Mouse (Mus musculus): ENCODE results near the gene Negr1.

Negr1 gene

GRCm38 (mm10) chr3:156753780-156754373, 192.3 kb downstream of the Negr1 start:
- TF ChIP-seq GATA4 (IDR thresholded peaks at IDR 0.05; ENCODE audit: insufficient replicate concordance, low read length) = no peak

GRCm38 (mm10) chr3:156754790-156755530, 193.4 kb downstream of the Negr1 start:
- TF ChIP-seq GATA4 (IDR thresholded peaks at IDR 0.05; ENCODE audit: insufficient replicate concordance, low read length) = no peak

GRCm38 (mm10) chr3:156765015-156765414, 203.4 kb downstream of the Negr1 start:
- TF ChIP-seq GATA4 (IDR thresholded peaks at IDR 0.05; ENCODE audit: insufficient replicate concordance, low read length) = no peak

- no peak for TF ChIP-seq GATA4 (IDR thresholded peaks at IDR 0.05; ENCODE audit: insufficient replicate concordance, low read length)
These were observed 204.7 kb downstream of the Negr1 start for GRCm38 (mm10) chr3:156766171-156766845.

GRCm38 (mm10) chr3:156771626-156772025, 210.0 kb downstream of the Negr1 start:
- TF ChIP-seq GATA4 (IDR thresholded peaks at IDR 0.05; ENCODE audit: insufficient replicate concordance, low read length) = no peak

GRCm38 (mm10) chr3:156772057-156772456, 210.5 kb downstream of the Negr1 start:
- TF ChIP-seq GATA4 (IDR thresholded peaks at IDR 0.05; ENCODE audit: insufficient replicate concordance, low read length) = no peak

GRCm38 (mm10) chr3:156784309-156784852, 222.8 kb downstream of the Negr1 start:
- no peak for TF ChIP-seq GATA4 (IDR thresholded peaks at IDR 0.05; ENCODE audit: insufficient replicate concordance, low read length)

GRCm38 (mm10) chr3:156786355-156786754, 224.8 kb downstream of the Negr1 start:
- no peak for TF ChIP-seq GATA4 (IDR thresholded peaks at IDR 0.05; ENCODE audit: insufficient replicate concordance, low read length)

- TF ChIP-seq GATA4 (IDR thresholded peaks at IDR 0.05; ENCODE audit: insufficient replicate concordance, low read length) = no peak
These were observed 229.6 kb downstream of the Negr1 start for GRCm38 (mm10) chr3:156791234-156791633.

- TF ChIP-seq GATA4 (IDR thresholded peaks at IDR 0.05; ENCODE audit: insufficient replicate concordance, low read length) = no peak
These were observed 231.1 kb downstream of the Negr1 start for GRCm38 (mm10) chr3:156792743-156793142.

- no peak for TF ChIP-seq GATA4 (IDR thresholded peaks at IDR 0.05; ENCODE audit: insufficient replicate concordance, low read length)
These were observed 232.5 kb downstream of the Negr1 start for GRCm38 (mm10) chr3:156794091-156794490.

GRCm38 (mm10) chr3:156794610-156795009, 233.0 kb downstream of the Negr1 start:
- TF ChIP-seq GATA4 (IDR thresholded peaks at IDR 0.05; ENCODE audit: insufficient replicate concordance, low read length) = no peak

GRCm38 (mm10) chr3:156796061-156796691, 234.6 kb downstream of the Negr1 start:
- no peak for TF ChIP-seq GATA4 (IDR thresholded peaks at IDR 0.05; ENCODE audit: insufficient replicate concordance, low read length)

- no peak for TF ChIP-seq GATA4 (IDR thresholded peaks at IDR 0.05; ENCODE audit: insufficient replicate concordance, low read length)
These were observed 237.6 kb downstream of the Negr1 start for GRCm38 (mm10) chr3:156799228-156799627.

- TF ChIP-seq GATA4 (IDR thresholded peaks at IDR 0.05; ENCODE audit: insufficient replicate concordance, low read length) = no peak
These were observed 248.2 kb downstream of the Negr1 start for GRCm38 (mm10) chr3:156809836-156810235.

Measured in liver, adult (tissue).